Mouse (Mus musculus): ENCODE data around the gene Aldh1b1.

Gene Aldh1b1

DNA sequence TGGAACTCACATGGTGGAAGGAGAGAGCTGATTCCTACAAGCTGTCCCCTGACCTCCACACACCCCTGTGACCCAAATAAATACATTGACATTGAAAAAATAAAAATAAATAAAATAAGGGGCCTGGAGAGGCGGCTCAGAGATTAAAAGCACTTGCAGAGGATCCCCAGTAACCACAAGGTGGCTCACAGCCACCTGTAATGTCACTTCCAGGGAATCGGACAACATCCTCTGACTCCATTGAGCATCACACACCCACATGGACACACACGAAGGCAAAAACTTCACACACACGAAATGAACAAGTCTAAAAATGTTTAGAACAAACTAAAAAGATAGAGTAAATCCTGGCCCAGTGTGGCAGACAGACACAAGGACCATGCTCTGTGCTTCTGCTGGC lies 12.1 kb upstream of the Aldh1b1 start:
- no peak for DNase-seq

DNA sequence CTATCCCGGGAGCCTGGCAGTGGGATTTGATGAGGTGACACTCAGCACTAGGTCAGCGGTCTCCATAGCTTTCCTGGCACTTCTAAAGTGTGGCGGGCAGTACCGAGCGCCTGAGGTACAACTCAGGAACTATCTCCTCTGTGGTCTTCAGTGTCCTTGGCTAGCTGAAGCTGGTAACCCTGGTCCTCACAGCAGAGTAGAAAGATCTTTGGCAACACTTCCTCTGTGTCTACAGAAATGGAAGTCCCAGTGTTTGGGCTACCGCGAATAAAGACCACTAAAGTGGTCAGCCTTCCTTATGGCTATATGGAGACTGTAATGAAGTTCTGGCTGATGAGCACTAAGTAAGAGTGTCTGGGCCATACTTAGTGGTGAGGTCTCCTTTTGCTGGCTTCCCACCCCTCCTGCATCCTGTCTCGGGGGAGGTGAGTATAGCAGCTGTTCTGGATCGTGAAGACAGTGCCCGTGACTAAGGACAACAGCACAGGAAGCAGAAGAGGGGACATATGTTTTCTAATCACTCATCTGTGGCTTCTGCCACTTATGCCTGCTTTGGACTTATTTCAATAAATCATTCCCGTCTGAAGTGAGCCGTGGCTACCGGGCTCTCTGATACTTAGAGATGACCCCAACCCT lies 10.3 kb upstream of the Aldh1b1 start:
- DNase-seq: no peak

DNA sequence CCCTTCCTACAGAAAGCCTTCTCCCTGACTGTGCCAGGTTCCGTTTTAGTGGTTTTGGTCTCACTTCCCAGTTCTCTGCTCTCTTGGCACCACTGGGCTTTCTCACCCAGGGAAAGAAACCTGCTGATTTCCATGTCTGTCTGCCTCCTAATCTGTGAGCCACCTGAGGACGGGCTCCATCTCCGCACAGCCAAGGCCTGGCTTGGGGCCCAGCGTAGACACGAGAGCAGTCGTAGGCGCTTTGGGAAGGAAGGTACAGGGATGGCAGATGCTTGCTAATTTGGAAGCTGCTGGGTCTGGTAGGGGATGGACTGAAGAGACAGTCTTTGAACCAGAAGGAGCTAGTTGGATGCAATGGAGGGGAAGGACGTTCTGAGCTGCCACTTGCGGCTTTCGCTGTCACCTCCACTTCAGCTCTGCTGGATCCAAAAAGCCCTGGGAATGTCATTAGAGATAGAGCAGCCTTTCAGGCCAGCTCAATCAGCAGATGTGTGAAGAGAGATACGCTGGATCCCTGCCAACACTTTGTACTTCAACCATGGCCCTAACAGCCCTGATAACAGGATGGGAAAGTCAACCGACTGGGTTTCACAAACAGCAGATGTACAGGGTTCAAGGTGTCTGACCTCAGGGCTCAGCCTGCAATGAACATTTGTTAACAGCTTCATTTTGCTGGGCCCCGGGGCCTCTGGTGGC lies 9.4 kb upstream of the Aldh1b1 start:
- DNase-seq: no peak

- no peak for DNase-seq
These were observed 8.8 kb upstream of the Aldh1b1 start for GRCm38 (mm10) chr4:45790018-45790417.

- peak; percentile 20 for DNase-seq
These were observed 3.5 kb upstream of the Aldh1b1 start for GRCm38 (mm10) chr4:45795191-45795811.

DNA sequence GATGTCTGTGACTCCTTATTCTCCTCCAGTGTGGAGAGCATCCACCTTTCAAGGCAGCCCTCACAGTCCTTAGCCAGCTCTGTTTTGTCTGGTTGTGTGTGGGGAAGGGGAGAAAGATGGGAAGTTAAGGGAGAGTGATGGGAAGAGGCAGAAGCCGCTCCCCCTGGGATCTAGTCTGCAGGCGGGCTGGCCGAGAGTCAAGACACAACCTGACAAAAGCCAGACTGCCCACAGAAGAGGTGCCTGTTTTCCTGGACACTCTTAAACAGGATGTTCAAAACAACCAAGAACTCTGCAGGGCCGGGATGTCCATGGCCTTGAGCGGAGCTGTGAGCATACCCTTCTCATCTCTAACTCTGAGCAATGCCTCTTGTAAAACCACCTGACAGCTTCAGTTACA lies 2.1 kb upstream of the Aldh1b1 start:
- no peak for DNase-seq

GRCm38 (mm10) chr4:45799956-45800537 lies 1.2 kb downstream of the Aldh1b1 start:
- DNase-seq: no peak

GRCm38 (mm10) chr4:45802900-45803299 lies 4.1 kb downstream of the Aldh1b1 start:
- DNase-seq: no peak

- no peak for DNase-seq
These were observed 9.2 kb downstream of the Aldh1b1 start for GRCm38 (mm10) chr4:45808034-45808433.

- DNase-seq: no peak
These were observed 12.4 kb downstream of the Aldh1b1 start for GRCm38 (mm10) chr4:45811250-45811649.

DNA sequence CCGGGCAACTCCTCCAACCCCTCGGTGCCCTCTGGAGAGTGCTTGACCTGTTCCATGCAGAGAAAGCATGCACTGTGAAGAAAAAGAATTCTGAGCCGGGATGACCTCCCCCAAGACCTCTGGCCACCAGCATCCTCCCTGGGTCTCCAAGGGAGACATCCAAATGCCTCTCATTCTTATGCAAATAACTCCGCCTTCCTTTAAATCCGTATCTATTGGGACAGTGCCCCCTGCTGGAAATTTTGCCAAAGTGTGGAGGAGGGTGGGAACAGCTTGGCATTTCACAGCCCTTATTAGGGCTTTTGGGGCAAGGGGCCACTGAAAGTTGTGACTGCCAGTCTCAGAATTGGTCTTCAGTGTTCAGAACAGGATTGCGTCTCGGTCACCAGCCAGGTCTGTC lies 16.7 kb downstream of the Aldh1b1 start:
- peak; percentile 28 for DNase-seq

DNA sequence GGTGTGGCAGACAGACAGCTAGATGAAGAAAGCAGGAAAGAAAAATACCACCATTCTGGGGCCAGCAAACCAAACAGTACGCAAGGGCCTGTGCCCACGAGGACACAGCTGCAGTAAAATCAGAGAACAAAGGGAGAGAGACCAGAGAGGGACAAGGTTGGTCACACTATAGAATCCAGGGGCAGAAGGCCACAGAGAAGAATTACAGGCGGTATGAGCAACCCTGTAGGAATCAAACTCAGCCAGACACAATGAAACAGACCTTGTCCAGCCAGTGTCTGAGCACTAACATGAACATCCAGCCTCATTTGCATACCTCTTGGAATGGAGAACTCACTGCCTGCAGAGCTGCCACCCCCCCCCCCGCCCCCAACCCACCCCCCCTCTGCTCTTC lies 20.0 kb downstream of the Aldh1b1 start:
- no peak for DNase-seq

- no peak for DNase-seq
These were observed 20.5 kb downstream of the Aldh1b1 start for GRCm38 (mm10) chr4:45819208-45819931.

DNA sequence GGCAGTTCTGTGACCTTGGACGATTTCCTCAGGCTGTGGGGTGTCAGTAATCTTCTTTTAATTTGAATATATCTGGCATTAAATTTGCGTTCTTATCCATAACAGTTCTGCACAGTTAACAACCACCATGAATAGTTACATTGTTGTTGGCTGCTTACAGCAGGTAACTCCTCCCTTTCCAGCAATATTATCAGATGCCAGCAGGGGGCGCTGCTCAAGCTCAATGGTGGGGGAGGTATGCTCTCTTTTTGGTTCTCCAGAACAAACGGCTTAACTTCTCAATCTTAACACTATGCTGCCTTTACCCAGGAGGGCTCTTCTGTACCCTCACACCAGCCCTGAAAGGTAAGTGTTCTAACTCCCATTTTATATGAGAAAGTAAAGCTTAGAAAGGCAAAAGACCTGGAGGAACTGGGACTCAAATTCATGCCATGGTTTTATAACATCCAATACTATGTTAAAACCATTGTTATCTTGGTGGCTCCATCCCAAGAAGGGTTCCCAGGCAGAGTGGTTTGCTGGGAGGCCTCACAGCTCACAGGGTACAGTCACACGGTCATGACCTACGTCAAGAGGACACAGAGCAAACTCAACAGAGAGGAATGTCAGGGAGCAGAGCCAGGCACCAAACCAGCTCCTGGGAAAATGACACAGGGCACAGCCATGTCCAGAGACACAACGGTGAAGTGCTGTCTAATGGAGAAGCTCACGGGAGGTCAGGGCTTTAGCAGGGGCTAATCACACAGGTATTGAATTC lies 21.4 kb downstream of the Aldh1b1 start:
- no peak for DNase-seq

DNA sequence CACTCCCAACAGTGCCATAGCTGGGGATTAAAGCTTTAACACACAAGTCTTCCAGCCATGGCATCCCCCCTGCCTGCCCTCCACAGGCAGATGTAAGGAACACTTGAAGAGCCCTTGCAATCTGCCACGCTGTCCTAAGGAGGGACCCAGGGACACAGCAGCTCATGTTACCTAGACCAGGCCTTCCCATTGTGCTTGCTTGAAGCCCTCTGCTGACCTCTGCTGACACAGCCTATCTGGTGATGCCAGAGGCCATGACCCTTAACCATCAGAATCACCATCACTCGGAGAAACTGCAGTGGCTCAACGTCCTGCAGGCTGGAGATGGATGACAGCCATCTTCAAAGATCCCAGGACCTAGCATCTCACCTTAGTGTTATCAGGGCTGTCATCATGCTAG lies 23.2 kb downstream of the Aldh1b1 start:
- DNase-seq: no peak

GRCm38 (mm10) chr4:45822781-45823575 lies 24.2 kb downstream of the Aldh1b1 start:
- DNase-seq: no peak

GRCm38 (mm10) chr4:45824049-45824760 lies 25.4 kb downstream of the Aldh1b1 start:
- DNase-seq: no peak

DNA sequence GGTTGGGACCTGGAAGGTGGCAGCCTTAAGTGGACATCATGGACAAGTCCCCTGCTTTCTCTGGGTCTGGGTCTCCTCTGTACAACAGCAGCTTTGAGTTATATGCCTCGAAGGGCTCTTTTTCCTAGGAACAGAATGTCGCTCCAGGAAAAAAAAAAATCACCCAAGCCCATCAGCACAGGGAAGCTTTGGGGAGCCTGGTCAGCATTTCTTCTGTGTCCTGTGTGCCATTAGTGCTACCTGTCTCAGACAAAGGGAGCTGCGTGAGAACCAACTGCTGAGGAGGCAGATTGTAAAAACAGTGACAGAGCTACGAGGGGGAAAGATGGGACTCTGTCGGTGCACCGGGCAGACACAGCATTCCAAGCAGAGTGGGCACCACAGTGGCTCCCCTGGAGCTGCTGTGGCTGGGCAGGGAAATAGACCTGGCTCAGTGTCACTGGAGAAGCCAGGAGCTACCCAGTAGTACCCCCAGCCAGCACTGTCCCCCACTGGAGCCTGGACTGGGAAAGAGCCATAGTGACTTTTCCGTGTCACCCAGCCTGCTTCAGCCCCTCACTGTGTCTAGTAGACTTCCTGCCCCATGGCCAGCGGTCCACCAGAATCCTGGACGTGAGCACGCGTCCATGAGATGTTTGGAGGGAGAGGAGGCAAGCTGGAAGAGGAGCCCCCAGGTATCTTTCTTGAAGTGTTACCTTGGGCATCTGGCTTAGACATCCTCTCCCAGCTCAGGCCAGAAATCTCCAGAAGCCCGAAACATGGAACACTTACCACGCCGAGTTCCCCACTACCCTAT lies 26.1 kb downstream of the Aldh1b1 start:
- DNase-seq: no peak

- DNase-seq: no peak
These were observed 27.6 kb downstream of the Aldh1b1 start, which contains the start of gene Igfbpl1 for GRCm38 (mm10) chr4:45826275-45827040. TSS of gene Igfbpl1 (minus strand) at chr4:45826923.

All from kidney, adult 11 months (tissue).